Mouse (Mus musculus): ENCODE measurements around the gene Atp6v1fnb.

Atp6v1fnb gene

GRCm38 (mm10) chr6:29467583-29468354, 3.5 kb upstream of the Atp6v1fnb start, which contains the start of gene Atp6v1f:
Atp6v1f (plus strand) TSS chr6:29467718.
- peak; percentile 89 for DNase-seq (ENCODE audit: low spot score)

- no peak for DNase-seq (ENCODE audit: low spot score)
Measured at GRCm38 (mm10) chr6:29468851-29469250, 2.4 kb upstream of the Atp6v1fnb start.

- DNase-seq (ENCODE audit: low spot score) = peak; percentile 78
Measured at GRCm38 (mm10) chr6:29473941-29474691, 2.9 kb downstream of the Atp6v1fnb start.

- no peak for DNase-seq (ENCODE audit: low spot score)
Measured at GRCm38 (mm10) chr6:29474736-29475135, 3.5 kb downstream of the Atp6v1fnb start.

- DNase-seq (ENCODE audit: low spot score) = no peak
Measured at GRCm38 (mm10) chr6:29482691-29483090, 11.5 kb downstream of the Atp6v1fnb start.

- DNase-seq (ENCODE audit: low spot score) = peak; percentile 65
Measured at GRCm38 (mm10) chr6:29484716-29485559, 13.7 kb downstream of the Atp6v1fnb start.

GRCm38 (mm10) chr6:29485951-29486350, 14.7 kb downstream of the Atp6v1fnb start:
- DNase-seq (ENCODE audit: low spot score) = no peak

GRCm38 (mm10) chr6:29494101-29494500, 22.9 kb downstream of the Atp6v1fnb start:
- peak; percentile 55 for DNase-seq (ENCODE audit: low spot score)

- no peak for DNase-seq (ENCODE audit: low spot score)
Measured at GRCm38 (mm10) chr6:29496270-29496669, 25.0 kb downstream of the Atp6v1fnb start.

- DNase-seq (ENCODE audit: low spot score) = no peak
Measured at GRCm38 (mm10) chr6:29497791-29498190, 26.6 kb downstream of the Atp6v1fnb start.

- DNase-seq (ENCODE audit: low spot score) = no peak
Measured at GRCm38 (mm10) chr6:29500177-29500576, 28.9 kb downstream of the Atp6v1fnb start.

GRCm38 (mm10) chr6:29500810-29501209, 29.6 kb downstream of the Atp6v1fnb start:
- DNase-seq (ENCODE audit: low spot score) = no peak

- DNase-seq (ENCODE audit: low spot score) = no peak
Measured at GRCm38 (mm10) chr6:29501599-29501998, 30.4 kb downstream of the Atp6v1fnb start.

- DNase-seq (ENCODE audit: low spot score) = no peak
Measured at GRCm38 (mm10) chr6:29505493-29505892, 34.3 kb downstream of the Atp6v1fnb start.

GRCm38 (mm10) chr6:29506834-29507233, 35.6 kb downstream of the Atp6v1fnb start:
- DNase-seq (ENCODE audit: low spot score) = no peak

GRCm38 (mm10) chr6:29507447-29508309, 36.4 kb downstream of the Atp6v1fnb start, which contains the start of gene Kcp:
Kcp (minus strand) TSS chr6:29507952.
- peak; percentile 36 for DNase-seq (ENCODE audit: low spot score)

GRCm38 (mm10) chr6:29509086-29509485, 37.8 kb downstream of the Atp6v1fnb start:
- no peak for DNase-seq (ENCODE audit: low spot score)

- no peak for DNase-seq (ENCODE audit: low spot score)
Measured at GRCm38 (mm10) chr6:29513284-29513683, 42.0 kb downstream of the Atp6v1fnb start.

- DNase-seq (ENCODE audit: low spot score) = peak; percentile 74
Measured at GRCm38 (mm10) chr6:29517139-29517538, 45.9 kb downstream of the Atp6v1fnb start.

GRCm38 (mm10) chr6:29522626-29523300, 51.5 kb downstream of the Atp6v1fnb start:
- no peak for DNase-seq (ENCODE audit: low spot score)
